Mouse (Mus musculus): Measurements from ENCODE around the gene Znhit1. TPM values are rescaled to one million over a fixed set of nuclear protein-coding genes. Genes with fewer than 3 reads are reported as not detected.

Gene Znhit1
- polyA plus RNA-seq, 1 experiment from 2014 or later, result 76.6 TPM

GRCm38 (mm10) chr5:136965210-136965609 lies 22.6 kb downstream of the Znhit1 start:
- Histone ChIP-seq H3K27me3 (replicated peaks; ENCODE audit: control insufficient read depth, insufficient read depth, low read length) (no peaks in the 10 kb centered on the region), H3K4me3 (ENCODE audit: low read depth, low read length) (no peak overlapping the region), H3K9me3 (ENCODE audit: control insufficient read depth, low read length) (no peaks in the 10 kb centered on the region), H3K27ac (replicated peaks; ENCODE audit: low read depth, low read length) (no peak overlapping the region), H3K4me1 (ENCODE audit: control insufficient read depth, insufficient read depth, low read length) (peaks cover 4% of the 10 kb centered on the region; the same call in 1 of the 2 replicates), H3K9ac (ENCODE audit: low read depth, low read length) (no peak overlapping the region), H3K4me2 (ENCODE audit: low read depth, low read length) (no peak overlapping the region), H3K36me3 (ENCODE audit: control insufficient read depth, insufficient read depth, low read length) (peaks cover 35% of the 10 kb centered on the region)
- DNase-seq (ENCODE audit: low spot score) (no peak), ATAC-seq (ENCODE audit: low read depth) (no peak)
- 91% methylated on average over 9 of the region's 9 CpGs for WGBS

- peaks cover 35% of the 10 kb centered on the region for H3K36me3 ChIP-seq (ENCODE audit: control insufficient read depth, insufficient read depth, low read length)
- no peak overlapping the region for H3K27ac ChIP-seq (replicated peaks; ENCODE audit: low read depth, low read length)
- H3K4me2 ChIP-seq (ENCODE audit: low read depth, low read length), result peak overlapping the region; percentile 71
- H3K4me3 ChIP-seq (ENCODE audit: low read depth, low read length), result peak overlapping the region; percentile 60
- DNase-seq (ENCODE audit: low spot score), result no peak
- peak overlapping the region; percentile 73 for H3K9ac ChIP-seq (ENCODE audit: low read depth, low read length)
- no peaks in the 10 kb centered on the region for H3K27me3 ChIP-seq (replicated peaks; ENCODE audit: control insufficient read depth, insufficient read depth, low read length)
- 80% methylated on average over 8 of the region's 8 CpGs for WGBS
- no peaks in the 10 kb centered on the region for H3K9me3 ChIP-seq (ENCODE audit: control insufficient read depth, low read length)
- ATAC-seq (ENCODE audit: low read depth), result no peak
- peaks cover 4% of the 10 kb centered on the region; the same call in 1 of the 2 replicates for H3K4me1 ChIP-seq (ENCODE audit: control insufficient read depth, insufficient read depth, low read length)
Observed at GRCm38 (mm10) chr5:136962966-136963540, 24.8 kb downstream of the Znhit1 start.

- H3K4me2 ChIP-seq (ENCODE audit: low read depth, low read length), result peak overlapping the region; percentile 71
- DNase-seq (ENCODE audit: low spot score) (peak; percentile 81), ATAC-seq (ENCODE audit: low read depth) (peak; percentile 79)
- H3K9ac ChIP-seq (ENCODE audit: low read depth, low read length), result peak overlapping the region; percentile 73
- peak overlapping the region; percentile 60 for H3K4me3 ChIP-seq (ENCODE audit: low read depth, low read length)
- WGBS, result 5% methylated on average over 10 of the region's 10 CpGs
- H3K9me3 ChIP-seq (ENCODE audit: control insufficient read depth, low read length), result no peaks in the 10 kb centered on the region
- H3K36me3 ChIP-seq (ENCODE audit: control insufficient read depth, insufficient read depth, low read length), result peaks cover 35% of the 10 kb centered on the region
- no peaks in the 10 kb centered on the region for H3K27me3 ChIP-seq (replicated peaks; ENCODE audit: control insufficient read depth, insufficient read depth, low read length)
- peaks cover 4% of the 10 kb centered on the region; the same call in 1 of the 2 replicates for H3K4me1 ChIP-seq (ENCODE audit: control insufficient read depth, insufficient read depth, low read length)
- peak overlapping the region; percentile 76 for H3K27ac ChIP-seq (replicated peaks; ENCODE audit: low read depth, low read length)
Observed at GRCm38 (mm10) chr5:136962501-136962900, 25.3 kb downstream of the Znhit1 start.

- ATAC-seq (ENCODE audit: low read depth), result peak; percentile 95
- Histone ChIP-seq H3K36me3 (ENCODE audit: control insufficient read depth, insufficient read depth, low read length) (peaks cover 35% of the 10 kb centered on the region), H3K4me1 (ENCODE audit: control insufficient read depth, insufficient read depth, low read length) (peaks cover 4% of the 10 kb centered on the region; the same call in 1 of the 2 replicates), H3K27ac (replicated peaks; ENCODE audit: low read depth, low read length) (peak overlapping the region; percentile 76), H3K4me2 (ENCODE audit: low read depth, low read length) (peak overlapping the region; percentile 71), H3K9ac (ENCODE audit: low read depth, low read length) (peak overlapping the region; percentile 73), H3K9me3 (ENCODE audit: control insufficient read depth, low read length) (no peaks in the 10 kb centered on the region), H3K27me3 (replicated peaks; ENCODE audit: control insufficient read depth, insufficient read depth, low read length) (no peaks in the 10 kb centered on the region), H3K4me3 (ENCODE audit: low read depth, low read length) (peak overlapping the region; percentile 60)
- 0% methylated on average over 20 of the region's 20 CpGs for WGBS
- peak; percentile 97 for DNase-seq (ENCODE audit: low spot score)
Observed at GRCm38 (mm10) chr5:136961983-136962461, 25.8 kb downstream of the Znhit1 start.

- peak overlapping the region; percentile 60 for H3K4me3 ChIP-seq (ENCODE audit: low read depth, low read length)
- H3K27me3 ChIP-seq (replicated peaks; ENCODE audit: control insufficient read depth, insufficient read depth, low read length), result no peaks in the 10 kb centered on the region
- peak overlapping the region; percentile 71 for H3K4me2 ChIP-seq (ENCODE audit: low read depth, low read length)
- WGBS, result 24% methylated on average over 5 of the region's 5 CpGs
- peaks cover 4% of the 10 kb centered on the region; the same call in 1 of the 2 replicates for H3K4me1 ChIP-seq (ENCODE audit: control insufficient read depth, insufficient read depth, low read length)
- H3K9me3 ChIP-seq (ENCODE audit: control insufficient read depth, low read length), result no peaks in the 10 kb centered on the region
- no peak for DNase-seq (ENCODE audit: low spot score)
- H3K36me3 ChIP-seq (ENCODE audit: control insufficient read depth, insufficient read depth, low read length), result peaks cover 32% of the 10 kb centered on the region
- H3K27ac ChIP-seq (replicated peaks; ENCODE audit: low read depth, low read length), result peak overlapping the region; percentile 76
- H3K9ac ChIP-seq (ENCODE audit: low read depth, low read length), result peak overlapping the region; percentile 73
- peak; percentile 15; the same call in 1 of the 2 replicates for ATAC-seq (ENCODE audit: low read depth)
Observed at GRCm38 (mm10) chr5:136961334-136961982, 26.4 kb downstream of the Znhit1 start.

GRCm38 (mm10) chr5:136960053-136960452 lies 27.8 kb downstream of the Znhit1 start:
- no peak overlapping the region for H3K4me2 ChIP-seq (ENCODE audit: low read depth, low read length)
- ATAC-seq (ENCODE audit: low read depth) (no peak), DNase-seq (ENCODE audit: low spot score) (no peak)
- peaks cover 4% of the 10 kb centered on the region; the same call in 1 of the 2 replicates for H3K4me1 ChIP-seq (ENCODE audit: control insufficient read depth, insufficient read depth, low read length)
- peaks cover 21% of the 10 kb centered on the region for H3K36me3 ChIP-seq (ENCODE audit: control insufficient read depth, insufficient read depth, low read length)
- WGBS, result 92% methylated on average over 6 of the region's 6 CpGs
- H3K9ac ChIP-seq (ENCODE audit: low read depth, low read length), result no peak overlapping the region
- H3K9me3 ChIP-seq (ENCODE audit: control insufficient read depth, low read length), result no peaks in the 10 kb centered on the region
- H3K4me3 ChIP-seq (ENCODE audit: low read depth, low read length), result no peak overlapping the region
- H3K27me3 ChIP-seq (replicated peaks; ENCODE audit: control insufficient read depth, insufficient read depth, low read length), result no peaks in the 10 kb centered on the region
- no peak overlapping the region for H3K27ac ChIP-seq (replicated peaks; ENCODE audit: low read depth, low read length)

GRCm38 (mm10) chr5:136958991-136959605 lies 28.7 kb downstream of the Znhit1 start:
- Histone ChIP-seq H3K4me3 (ENCODE audit: low read depth, low read length) (no peak overlapping the region), H3K36me3 (ENCODE audit: control insufficient read depth, insufficient read depth, low read length) (peaks cover 14% of the 10 kb centered on the region), H3K9ac (ENCODE audit: low read depth, low read length) (no peak overlapping the region), H3K9me3 (ENCODE audit: control insufficient read depth, low read length) (no peaks in the 10 kb centered on the region), H3K4me1 (ENCODE audit: control insufficient read depth, insufficient read depth, low read length) (peaks cover 9% of the 10 kb centered on the region), H3K27ac (replicated peaks; ENCODE audit: low read depth, low read length) (no peak overlapping the region), H3K27me3 (replicated peaks; ENCODE audit: control insufficient read depth, insufficient read depth, low read length) (no peaks in the 10 kb centered on the region), H3K4me2 (ENCODE audit: low read depth, low read length) (no peak overlapping the region)
- no peak for ATAC-seq (ENCODE audit: low read depth)
- WGBS, result 79% methylated on average over 5 of the region's 5 CpGs
- DNase-seq (ENCODE audit: low spot score), result no peak

GRCm38 (mm10) chr5:136957250-136957649 lies 30.6 kb downstream of the Znhit1 start:
- DNase-seq (ENCODE audit: low spot score) (no peak), ATAC-seq (ENCODE audit: low read depth) (no peak)
- 89% methylated on average over 1 of the region's 1 CpGs for WGBS
- H3K4me2 ChIP-seq (ENCODE audit: low read depth, low read length), result no peak overlapping the region
- no peak overlapping the region for H3K27ac ChIP-seq (replicated peaks; ENCODE audit: low read depth, low read length)
- H3K9me3 ChIP-seq (ENCODE audit: control insufficient read depth, low read length), result no peaks in the 10 kb centered on the region
- H3K4me1 ChIP-seq (ENCODE audit: control insufficient read depth, insufficient read depth, low read length), result peaks cover 10% of the 10 kb centered on the region
- 0 out of 2 replicates have a peak, but pooled peaks cover 3% of the 10 kb centered on the region for H3K36me3 ChIP-seq (ENCODE audit: control insufficient read depth, insufficient read depth, low read length)
- H3K27me3 ChIP-seq (replicated peaks; ENCODE audit: control insufficient read depth, insufficient read depth, low read length), result no peaks in the 10 kb centered on the region
- H3K4me3 ChIP-seq (ENCODE audit: low read depth, low read length), result no peak overlapping the region
- no peak overlapping the region for H3K9ac ChIP-seq (ENCODE audit: low read depth, low read length)
